Mouse (Mus musculus): ENCODE results near the gene Ptpro. TPM values are rescaled to one million over a fixed set of nuclear protein-coding genes. Genes with fewer than 3 reads are reported as not detected.

Ptpro gene
- polyA plus RNA-seq, 1 experiment from 2014 or later = 0.45 TPM

DNA sequence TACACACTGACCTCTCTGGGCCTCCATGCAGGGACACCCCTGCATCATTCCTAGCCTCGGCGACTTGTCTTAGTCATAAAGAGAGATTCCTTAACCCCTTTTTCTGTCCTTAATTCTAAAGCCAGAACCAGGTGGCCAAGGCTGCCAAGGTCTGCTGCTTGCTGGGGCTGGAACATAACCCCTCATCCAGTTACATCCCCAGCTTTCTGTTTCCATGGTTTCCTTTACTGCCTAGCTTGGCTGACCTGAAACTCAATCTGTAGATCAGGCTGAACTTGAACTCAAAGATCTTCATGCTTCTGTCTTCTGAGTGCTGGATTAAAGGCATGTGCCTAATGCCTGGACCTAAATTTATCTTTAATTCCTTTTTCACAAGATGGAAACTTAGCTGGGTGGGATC lies 51.7 kb downstream of the Ptpro start:
- DNase-seq (ENCODE audit: low spot score) (no peak), ATAC-seq (ENCODE audit: insufficient number of reproducible peaks, low FRiP score, low TSS enrichment, low read depth) (no peak)
- 81% methylated on average over 2 of the region's 2 CpGs for WGBS
- H3K27ac ChIP-seq (replicated peaks; ENCODE audit: low read depth, low read length) = no peak overlapping the region
- H3K9me3 ChIP-seq (ENCODE audit: control insufficient read depth, low read length) = no peaks in the 10 kb centered on the region
- no peaks in the 10 kb centered on the region for H3K27me3 ChIP-seq (ENCODE audit: control insufficient read depth, insufficient read depth, low read length)
- H3K36me3 ChIP-seq (ENCODE audit: control insufficient read depth, insufficient read depth, low read length) = no peaks in the 10 kb centered on the region
- H3K4me3 ChIP-seq (ENCODE audit: low read depth, low read length) = no peak overlapping the region
- H3K4me2 ChIP-seq (ENCODE audit: low read depth, severe bottlenecking) = no peak overlapping the region
- no peak overlapping the region for H3K9ac ChIP-seq (ENCODE audit: low read length)
- H3K4me1 ChIP-seq (ENCODE audit: control insufficient read depth, insufficient read depth, low read length) = no peaks in the 10 kb centered on the region

DNA sequence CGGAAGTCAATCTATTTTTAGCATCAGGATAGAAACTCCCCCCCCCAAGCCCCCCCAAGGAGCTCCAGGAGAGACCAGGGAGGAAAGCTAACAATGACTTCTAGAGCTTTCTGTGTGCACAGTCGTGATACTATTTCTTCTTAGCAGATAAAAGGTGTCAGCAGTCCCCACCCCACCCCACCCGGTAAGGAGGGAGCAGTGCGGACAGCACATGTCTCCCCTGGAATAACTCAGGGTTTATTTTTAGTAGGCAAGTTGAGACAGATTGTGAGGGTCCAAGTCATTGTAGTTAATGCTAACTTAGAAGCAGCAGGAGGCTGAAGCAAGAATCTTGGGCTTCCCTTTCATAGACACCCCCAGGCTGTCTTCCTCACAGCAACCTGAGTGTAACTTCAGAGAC lies 63.1 kb downstream of the Ptpro start:
- H3K27ac ChIP-seq (replicated peaks; ENCODE audit: low read depth, low read length) = no peak overlapping the region
- no peak overlapping the region for H3K4me3 ChIP-seq (ENCODE audit: low read depth, low read length)
- no peak for DNase-seq (ENCODE audit: low spot score)
- 76% methylated on average over 4 of the region's 4 CpGs for WGBS
- no peaks in the 10 kb centered on the region for H3K36me3 ChIP-seq (ENCODE audit: control insufficient read depth, insufficient read depth, low read length)
- H3K4me2 ChIP-seq (ENCODE audit: low read depth, severe bottlenecking) = no peak overlapping the region
- ATAC-seq (ENCODE audit: insufficient number of reproducible peaks, low FRiP score, low TSS enrichment, low read depth) = no peak
- H3K27me3 ChIP-seq (ENCODE audit: control insufficient read depth, insufficient read depth, low read length) = no peaks in the 10 kb centered on the region
- H3K4me1 ChIP-seq (ENCODE audit: control insufficient read depth, insufficient read depth, low read length) = no peaks in the 10 kb centered on the region
- no peak overlapping the region for H3K9ac ChIP-seq (ENCODE audit: low read length)
- H3K9me3 ChIP-seq (ENCODE audit: control insufficient read depth, low read length) = no peaks in the 10 kb centered on the region

DNA sequence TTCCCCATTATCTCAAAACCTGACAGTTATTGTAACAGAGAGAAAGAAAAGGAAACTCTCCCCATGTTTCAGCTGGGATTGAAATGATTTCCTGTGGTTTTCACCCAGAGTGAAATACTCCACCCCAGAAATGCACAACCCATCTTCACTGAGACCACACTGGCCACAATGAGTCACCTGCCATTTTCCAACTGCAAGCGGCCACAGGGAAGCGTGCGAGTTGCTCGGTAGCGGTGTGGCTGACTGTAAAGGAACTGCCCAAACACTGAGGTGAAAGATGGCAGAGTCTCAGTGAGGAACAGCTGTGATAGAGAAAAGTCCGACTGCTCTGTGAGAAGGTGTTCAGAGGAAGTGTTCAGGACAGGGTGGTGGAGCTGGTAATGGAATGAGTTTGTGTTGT lies 64.2 kb downstream of the Ptpro start:
- Histone ChIP-seq H3K4me2 (ENCODE audit: low read depth, severe bottlenecking) (no peak overlapping the region), H3K27me3 (ENCODE audit: control insufficient read depth, insufficient read depth, low read length) (no peaks in the 10 kb centered on the region), H3K9me3 (ENCODE audit: control insufficient read depth, low read length) (no peaks in the 10 kb centered on the region), H3K27ac (replicated peaks; ENCODE audit: low read depth, low read length) (no peak overlapping the region), H3K4me3 (ENCODE audit: low read depth, low read length) (no peak overlapping the region), H3K36me3 (ENCODE audit: control insufficient read depth, insufficient read depth, low read length) (no peaks in the 10 kb centered on the region), H3K9ac (ENCODE audit: low read length) (no peak overlapping the region), H3K4me1 (ENCODE audit: control insufficient read depth, insufficient read depth, low read length) (no peaks in the 10 kb centered on the region)
- 84% methylated on average over 6 of the region's 6 CpGs for whole genome bisulfite sequencing
- no peak for ATAC-seq (ENCODE audit: insufficient number of reproducible peaks, low FRiP score, low TSS enrichment, low read depth)
- DNase-seq (ENCODE audit: low spot score) = no peak

DNA sequence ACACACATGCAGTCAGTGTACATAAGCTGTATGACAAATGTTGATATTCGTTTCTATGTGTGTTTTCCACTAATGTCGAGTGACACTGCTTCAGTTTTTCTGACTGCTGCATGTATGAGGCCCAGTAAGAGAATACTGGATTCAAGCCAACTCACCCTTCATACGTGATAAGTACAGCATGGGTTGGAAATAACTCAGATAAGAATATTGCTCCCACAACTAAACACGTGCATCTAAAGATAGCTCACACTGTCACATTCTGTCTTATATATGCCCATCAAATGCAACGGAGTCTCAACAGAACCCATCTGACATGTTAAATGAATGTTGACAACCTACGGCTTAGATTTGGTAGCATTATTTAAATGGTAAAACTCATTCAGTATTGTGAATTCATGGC lies 65.4 kb downstream of the Ptpro start:
- WGBS = 92% methylated on average over 6 of the region's 6 CpGs
- Histone ChIP-seq H3K4me2 (ENCODE audit: low read depth, severe bottlenecking) (no peak overlapping the region), H3K36me3 (ENCODE audit: control insufficient read depth, insufficient read depth, low read length) (no peaks in the 10 kb centered on the region), H3K27me3 (ENCODE audit: control insufficient read depth, insufficient read depth, low read length) (no peaks in the 10 kb centered on the region), H3K9me3 (ENCODE audit: control insufficient read depth, low read length) (no peaks in the 10 kb centered on the region), H3K4me3 (ENCODE audit: low read depth, low read length) (no peak overlapping the region), H3K27ac (replicated peaks; ENCODE audit: low read depth, low read length) (no peak overlapping the region), H3K9ac (ENCODE audit: low read length) (no peak overlapping the region), H3K4me1 (ENCODE audit: control insufficient read depth, insufficient read depth, low read length) (no peaks in the 10 kb centered on the region)
- ATAC-seq (ENCODE audit: insufficient number of reproducible peaks, low FRiP score, low TSS enrichment, low read depth) (no peak), DNase-seq (ENCODE audit: low spot score) (no peak)

GRCm38 (mm10) chr6:137318242-137318861 lies 66.2 kb downstream of the Ptpro start:
- Histone ChIP-seq H3K4me3 (ENCODE audit: low read depth, low read length) (no peak overlapping the region), H3K36me3 (ENCODE audit: control insufficient read depth, insufficient read depth, low read length) (no peaks in the 10 kb centered on the region), H3K9ac (ENCODE audit: low read length) (no peak overlapping the region), H3K9me3 (ENCODE audit: control insufficient read depth, low read length) (no peaks in the 10 kb centered on the region), H3K4me2 (ENCODE audit: low read depth, severe bottlenecking) (no peak overlapping the region), H3K27ac (replicated peaks; ENCODE audit: low read depth, low read length) (no peak overlapping the region), H3K4me1 (ENCODE audit: control insufficient read depth, insufficient read depth, low read length) (no peaks in the 10 kb centered on the region), H3K27me3 (ENCODE audit: control insufficient read depth, insufficient read depth, low read length) (no peaks in the 10 kb centered on the region)
- 94% methylated on average over 12 of the region's 12 CpGs for WGBS
- DNase-seq (ENCODE audit: low spot score) = no peak
- ATAC-seq (ENCODE audit: insufficient number of reproducible peaks, low FRiP score, low TSS enrichment, low read depth) = no peak

- Histone ChIP-seq H3K4me2 (ENCODE audit: low read depth, severe bottlenecking) (no peak overlapping the region), H3K36me3 (ENCODE audit: control insufficient read depth, insufficient read depth, low read length) (no peaks in the 10 kb centered on the region), H3K4me3 (ENCODE audit: low read depth, low read length) (no peak overlapping the region), H3K27ac (replicated peaks; ENCODE audit: low read depth, low read length) (no peak overlapping the region), H3K9ac (ENCODE audit: low read length) (no peak overlapping the region), H3K4me1 (ENCODE audit: control insufficient read depth, insufficient read depth, low read length) (no peaks in the 10 kb centered on the region), H3K27me3 (ENCODE audit: control insufficient read depth, insufficient read depth, low read length) (no peaks in the 10 kb centered on the region), H3K9me3 (ENCODE audit: control insufficient read depth, low read length) (no peaks in the 10 kb centered on the region)
- no peak for DNase-seq (ENCODE audit: low spot score)
- WGBS = 36% methylated on average over 1 of the region's 1 CpGs
- no peak for ATAC-seq (ENCODE audit: insufficient number of reproducible peaks, low FRiP score, low TSS enrichment, low read depth)
These were observed 67.5 kb downstream of the Ptpro start for GRCm38 (mm10) chr6:137319658-137320057.

GRCm38 (mm10) chr6:137327718-137328117 lies 75.6 kb downstream of the Ptpro start:
- no peak overlapping the region for H3K4me2 ChIP-seq (ENCODE audit: low read depth, severe bottlenecking)
- H3K27me3 ChIP-seq (ENCODE audit: control insufficient read depth, insufficient read depth, low read length) = no peaks in the 10 kb centered on the region
- H3K4me1 ChIP-seq (ENCODE audit: control insufficient read depth, insufficient read depth, low read length) = no peaks in the 10 kb centered on the region
- no peak overlapping the region for H3K27ac ChIP-seq (replicated peaks; ENCODE audit: low read depth, low read length)
- H3K9me3 ChIP-seq (ENCODE audit: control insufficient read depth, low read length) = no peaks in the 10 kb centered on the region
- no peak overlapping the region for H3K4me3 ChIP-seq (ENCODE audit: low read depth, low read length)
- 63% methylated on average over 9 of the region's 9 CpGs for WGBS
- H3K36me3 ChIP-seq (ENCODE audit: control insufficient read depth, insufficient read depth, low read length) = no peaks in the 10 kb centered on the region
- DNase-seq (ENCODE audit: low spot score) (no peak), ATAC-seq (ENCODE audit: insufficient number of reproducible peaks, low FRiP score, low TSS enrichment, low read depth) (no peak)
- H3K9ac ChIP-seq (ENCODE audit: low read length) = no peak overlapping the region

DNA sequence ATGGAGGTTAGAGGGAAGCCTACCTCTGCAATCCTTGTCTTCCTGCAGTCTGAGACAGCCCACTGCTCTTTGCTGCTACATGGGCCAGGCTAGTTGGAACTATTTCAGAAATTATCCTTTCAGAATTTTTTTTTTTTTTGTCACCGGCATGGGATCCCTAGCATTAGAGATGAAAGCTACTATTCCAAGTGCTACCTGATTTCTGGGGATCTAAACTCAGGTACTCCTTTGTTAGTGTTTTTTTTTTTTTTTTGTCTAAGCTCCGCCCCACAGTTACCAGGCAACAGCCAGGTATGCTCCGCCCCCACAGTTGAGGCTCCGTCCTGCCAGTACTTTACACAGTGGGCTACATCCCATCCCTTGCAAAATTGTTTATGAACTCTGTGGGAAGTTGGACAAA lies 76.1 kb downstream of the Ptpro start:
- H3K4me1 ChIP-seq (ENCODE audit: control insufficient read depth, insufficient read depth, low read length) = no peaks in the 10 kb centered on the region
- no peaks in the 10 kb centered on the region for H3K27me3 ChIP-seq (ENCODE audit: control insufficient read depth, insufficient read depth, low read length)
- no peaks in the 10 kb centered on the region for H3K9me3 ChIP-seq (ENCODE audit: control insufficient read depth, low read length)
- DNase-seq (ENCODE audit: low spot score) (no peak), ATAC-seq (ENCODE audit: insufficient number of reproducible peaks, low FRiP score, low TSS enrichment, low read depth) (no peak)
- 65% methylated on average over 4 of the region's 4 CpGs for WGBS
- H3K27ac ChIP-seq (replicated peaks; ENCODE audit: low read depth, low read length) = no peak overlapping the region
- H3K36me3 ChIP-seq (ENCODE audit: control insufficient read depth, insufficient read depth, low read length) = no peaks in the 10 kb centered on the region
- H3K4me3 ChIP-seq (ENCODE audit: low read depth, low read length) = no peak overlapping the region
- H3K4me2 ChIP-seq (ENCODE audit: low read depth, severe bottlenecking) = no peak overlapping the region
- H3K9ac ChIP-seq (ENCODE audit: low read length) = no peak overlapping the region

DNA sequence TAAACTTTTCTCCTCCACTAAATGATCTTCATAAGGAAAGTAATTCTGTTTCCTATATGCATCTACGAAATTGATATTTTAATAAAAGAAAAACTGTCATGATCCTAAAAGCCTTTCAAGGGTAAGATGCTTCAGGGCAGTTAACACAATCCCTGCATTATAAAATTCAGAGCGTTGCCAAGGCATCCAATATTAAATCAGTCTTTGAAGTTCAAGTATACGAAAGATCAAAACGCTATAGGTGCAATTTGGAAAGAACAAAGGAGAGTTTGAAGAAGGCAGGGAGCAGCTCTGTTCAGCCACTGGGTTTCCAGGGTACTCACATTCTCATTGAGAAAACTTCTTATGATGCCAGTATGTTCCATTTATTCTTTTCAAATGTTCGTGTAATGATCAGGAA lies 78.7 kb downstream of the Ptpro start:
- Histone ChIP-seq H3K4me3 (ENCODE audit: low read depth, low read length) (no peak overlapping the region), H3K36me3 (ENCODE audit: control insufficient read depth, insufficient read depth, low read length) (no peaks in the 10 kb centered on the region)

More for the DNA sequence above, 78.7 kb downstream of the Ptpro start:
- Histone ChIP-seq H3K27me3 (ENCODE audit: control insufficient read depth, insufficient read depth, low read length) (no peaks in the 10 kb centered on the region), H3K9ac (ENCODE audit: low read length) (no peak overlapping the region), H3K4me2 (ENCODE audit: low read depth, severe bottlenecking) (no peak overlapping the region), H3K9me3 (ENCODE audit: control insufficient read depth, low read length) (no peaks in the 10 kb centered on the region), H3K4me1 (ENCODE audit: control insufficient read depth, insufficient read depth, low read length) (no peaks in the 10 kb centered on the region), H3K27ac (replicated peaks; ENCODE audit: low read depth, low read length) (no peak overlapping the region)
- ATAC-seq (ENCODE audit: insufficient number of reproducible peaks, low FRiP score, low TSS enrichment, low read depth) (no peak), DNase-seq (ENCODE audit: low spot score) (no peak)
- WGBS = 73% methylated on average over 5 of the region's 5 CpGs

Measured in limb, embryonic 11.5 days (tissue).